Mouse (Mus musculus) left cerebral cortex, postnatal 36 days (tissue): ENCODE data around the gene Twsg1. TPM values are rescaled to one million over a fixed set of nuclear protein-coding genes. Genes with fewer than 3 reads are reported as not detected.
A peak's percentile ranks its signal among the peaks of the same experiment; 100 is the strongest.

Experiments
- DNase-seq, 2 experiments: peaks; one replicate each; pipeline ENCODE4 v3.0.0; 2021 to 2022; ENCODE audit warnings: low spot score in 2 of 2, mixed read lengths in 1 of 2
- intact Hi-C: fragments of 180-260 bp; cut with DNase I; formaldehyde crosslinking; loops from one replicate; pipeline ENCODE4 v1.15.1; 2025
- total RNA-seq, 2 experiments: library from RNA; stranded (reverse); gene quantifications; 2 replicates each; pipeline ENCODE4 v1.2.3; 2021

The Twsg1 gene
- total RNA-seq, 2 experiments from 2014 or later, result 23.4 to 24.5 TPM

DNA sequence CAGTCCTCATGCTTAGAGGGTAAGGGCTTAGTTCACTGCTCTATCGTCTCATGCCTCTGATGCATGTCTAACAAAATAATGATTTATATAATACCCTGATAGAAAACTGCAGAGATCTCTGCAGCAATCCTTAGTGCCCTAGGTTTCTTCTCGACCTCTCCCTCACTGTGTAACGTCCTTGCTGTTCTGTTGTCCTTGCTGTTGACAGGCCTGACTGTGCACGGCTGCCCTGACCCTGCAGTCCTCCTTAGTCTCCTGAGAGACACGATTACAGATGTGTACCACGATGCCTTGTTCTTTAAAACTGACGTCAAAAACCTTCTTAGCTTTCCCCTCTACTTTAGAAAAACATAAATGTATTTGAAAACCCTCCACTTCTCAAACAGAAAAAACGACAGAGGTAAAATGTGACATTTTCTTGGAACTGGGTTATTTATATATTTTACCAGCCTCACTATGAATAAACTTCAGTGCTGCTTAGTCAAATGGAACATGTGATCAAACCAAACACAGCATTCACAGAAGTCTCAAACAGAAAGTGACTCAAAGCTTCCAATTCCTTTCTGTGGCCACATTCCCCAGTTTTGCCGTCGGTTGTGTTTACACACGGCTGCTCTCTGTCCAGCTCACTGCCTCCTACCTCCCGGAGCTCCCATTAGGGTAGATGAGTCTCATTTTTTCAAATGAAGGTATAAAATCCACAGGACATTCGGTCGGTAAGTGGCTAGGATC, 11.4 kb downstream of the Twsg1 start:
- DNase-seq, result no peak
- intact Hi-C loops, result no loop called here

DNA sequence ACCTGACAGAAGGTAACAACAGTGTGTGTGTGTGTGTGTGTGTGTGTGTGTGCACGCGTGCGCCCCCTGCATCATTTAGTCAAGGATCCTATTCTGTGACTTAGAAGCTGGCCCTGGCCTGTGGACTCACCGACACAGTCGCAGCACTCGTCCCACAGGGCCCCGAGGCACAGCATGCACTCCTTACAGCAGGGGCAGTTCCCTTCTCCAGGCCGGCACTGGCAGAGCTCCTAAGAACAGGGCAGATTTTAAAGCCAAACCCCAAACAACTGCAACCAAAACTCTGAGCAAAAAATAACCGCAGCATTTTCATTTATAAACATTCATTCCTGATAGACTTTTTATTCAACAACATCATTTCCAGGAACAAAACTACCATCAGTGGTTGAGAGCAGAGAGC, 13.4 kb downstream of the Twsg1 start:
- DNase-seq, result no peak
- intact Hi-C loops, result no loop called here

DNA sequence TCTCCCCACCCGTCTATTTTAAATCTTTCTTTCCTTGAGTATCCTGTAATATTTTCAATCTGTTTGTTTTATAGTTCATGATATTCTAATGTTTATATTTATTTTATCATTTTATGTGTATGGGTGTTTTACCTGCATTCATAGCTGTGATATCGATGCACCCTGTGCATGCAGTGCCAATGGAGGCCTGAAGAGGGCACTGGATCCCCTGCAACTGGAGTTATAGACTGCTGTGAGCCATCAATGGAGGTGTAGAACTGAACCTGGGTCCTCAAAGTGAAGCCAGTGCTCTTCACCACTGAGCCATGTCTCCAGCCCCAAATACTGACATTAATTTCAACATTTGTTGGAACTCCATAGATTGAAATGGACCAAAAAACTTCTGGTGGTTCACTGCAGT, 17.3 kb downstream of the Twsg1 start:
- intact Hi-C loops, result no loop called here

DNA sequence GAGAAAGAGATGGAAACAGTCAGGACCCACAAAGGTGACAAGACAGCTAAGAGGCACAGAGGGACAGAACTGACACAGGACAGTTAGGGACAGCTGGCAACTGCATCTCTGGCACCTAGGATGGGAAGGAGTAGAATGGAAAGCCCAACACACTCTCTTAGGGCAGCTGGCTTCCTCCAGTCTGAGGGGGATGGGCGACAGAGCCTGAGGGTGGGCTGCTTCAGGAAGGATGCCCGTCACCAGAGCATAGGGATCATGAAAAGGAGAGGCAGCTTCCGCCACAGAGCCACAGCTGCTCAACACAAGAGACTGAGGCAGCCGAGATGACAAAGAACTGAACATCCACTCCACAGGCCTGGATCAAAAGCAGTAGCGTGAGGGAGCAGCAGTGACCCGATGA, 19.5 kb downstream of the Twsg1 start:
- no peak for DNase-seq
- intact Hi-C loops, result no loop called here

More for the DNA sequence above, 17.3 kb downstream of the Twsg1 start:
- DNase-seq, result no peak

DNA sequence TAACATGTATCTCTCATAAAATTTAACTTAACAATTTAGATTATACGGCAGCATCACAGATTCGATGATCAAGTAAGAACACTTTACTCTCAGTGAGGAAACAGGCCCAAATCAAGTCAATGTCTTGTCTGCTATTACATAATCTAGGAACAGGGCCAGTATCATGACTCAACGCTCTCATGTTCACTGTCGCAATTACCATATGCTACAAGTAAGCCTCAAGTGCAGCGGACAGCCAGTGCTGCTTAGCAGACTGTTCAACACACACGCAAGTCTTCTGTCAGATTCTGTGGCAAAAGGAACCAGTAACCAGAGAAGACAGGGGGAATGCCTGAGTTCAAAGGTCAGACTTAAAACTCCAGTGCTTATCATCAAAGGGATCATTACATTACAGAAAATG, 20.1 kb downstream of the Twsg1 start:
- intact Hi-C loops, result no loop called here

DNA sequence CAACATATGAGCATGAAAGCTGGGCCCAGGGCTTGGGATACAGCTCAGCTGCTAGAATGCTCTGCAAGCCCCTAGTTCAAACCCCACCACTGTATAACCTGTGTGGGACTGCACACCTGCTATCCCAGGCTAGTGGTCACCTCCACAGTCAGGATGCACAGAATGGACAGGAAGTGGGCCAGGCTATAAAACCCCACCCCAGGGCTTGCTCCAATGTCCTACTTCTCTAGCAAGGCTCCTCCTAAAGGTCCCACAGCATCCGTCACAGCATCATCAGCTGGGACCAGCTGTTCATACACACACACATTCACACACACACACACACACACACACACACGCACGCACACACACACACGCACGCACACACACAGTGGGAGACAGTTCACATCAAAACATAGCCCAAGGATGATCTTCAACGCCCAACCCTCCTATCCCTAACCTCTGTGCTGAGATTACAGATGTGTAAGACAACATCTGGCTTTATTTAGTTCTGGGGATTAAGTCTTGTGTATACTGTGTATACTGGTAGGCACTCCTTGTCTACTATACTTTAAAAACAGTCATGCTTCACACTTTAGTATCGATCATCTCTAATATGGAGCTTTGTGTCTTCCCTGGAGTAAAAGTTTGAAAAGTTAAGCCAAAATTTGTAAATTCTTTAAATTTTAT, 20.7 kb downstream of the Twsg1 start:
- intact Hi-C loops, result no loop called here
- DNase-seq, result no peak

More for the DNA sequence above, 20.1 kb downstream of the Twsg1 start:
- peak; percentile 38 to 57 for DNase-seq

DNA sequence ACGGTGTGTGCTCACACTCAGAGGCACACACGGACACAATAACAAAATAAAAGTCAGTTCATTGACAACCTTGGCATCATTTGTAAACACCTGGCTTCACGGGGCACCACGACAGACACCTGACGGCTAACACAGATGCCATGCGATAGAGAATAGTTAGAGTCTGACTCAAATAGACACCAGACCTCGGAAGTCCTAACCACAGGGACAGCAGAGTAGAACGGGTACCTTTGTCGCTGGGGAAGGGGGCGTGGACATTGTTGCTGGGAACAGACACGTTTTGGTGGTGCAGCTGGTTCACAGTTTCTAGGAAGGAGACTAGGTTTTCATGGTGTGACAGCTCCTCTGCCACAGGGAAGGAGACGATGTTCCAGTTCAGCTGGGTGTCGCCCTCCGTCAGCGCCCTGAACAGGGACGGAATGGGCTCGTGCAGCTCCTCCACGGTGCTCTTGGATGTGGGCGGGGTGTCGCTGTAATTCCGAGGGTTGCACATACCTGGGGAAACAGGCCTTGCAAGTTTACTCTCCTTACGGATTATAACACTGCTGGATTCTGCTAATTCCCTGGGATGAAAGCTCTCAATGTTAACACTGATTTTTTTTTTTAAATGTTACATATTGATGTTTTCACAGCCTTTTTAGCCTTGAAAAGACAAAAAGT, 21.6 kb downstream of the Twsg1 start:
- no peak for DNase-seq
- intact Hi-C loops, result no loop called here

DNA sequence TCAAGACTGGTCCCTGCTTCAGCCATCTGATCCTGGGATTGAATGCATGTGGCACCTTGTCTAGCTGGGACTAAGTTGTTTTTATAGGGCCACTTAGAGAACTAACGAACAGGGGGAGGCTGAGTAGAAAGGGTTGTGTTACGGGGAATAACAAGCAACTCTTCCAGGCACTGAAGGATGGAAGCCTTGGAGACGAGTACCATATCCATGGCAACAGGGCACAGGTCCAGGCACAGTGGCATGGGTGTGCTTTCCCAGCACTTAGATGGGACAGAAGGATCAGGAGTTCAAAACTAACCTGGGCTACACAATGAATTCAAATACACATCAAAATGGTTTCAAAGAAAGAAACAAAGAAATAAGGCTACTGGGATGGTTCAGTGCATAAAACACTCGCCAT, 23.9 kb downstream of the Twsg1 start:
- intact Hi-C loops, result no loop called here
- peak in 1 of 2 experiments; percentile 31 for DNase-seq

DNA sequence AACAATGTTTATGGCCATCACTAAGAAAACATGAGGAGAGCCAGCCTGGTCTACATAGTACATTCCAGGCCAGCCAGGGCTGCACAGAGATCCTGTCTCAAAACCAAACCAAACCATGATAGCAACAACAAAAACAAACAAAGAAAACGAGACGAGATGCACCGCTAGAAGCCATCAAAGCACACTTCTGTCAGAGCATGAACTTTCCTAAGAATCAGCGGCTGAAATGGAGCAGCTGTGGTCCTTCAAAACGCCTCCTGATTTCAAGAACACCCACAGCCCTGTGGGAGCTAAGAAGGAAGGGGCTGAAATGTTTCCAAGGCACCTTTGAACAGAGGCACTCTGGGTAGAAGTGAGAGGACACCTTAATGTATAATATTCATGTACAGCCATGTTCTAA, 26.8 kb downstream of the Twsg1 start:
- DNase-seq, result no peak
- intact Hi-C loops, result no loop called here

DNA sequence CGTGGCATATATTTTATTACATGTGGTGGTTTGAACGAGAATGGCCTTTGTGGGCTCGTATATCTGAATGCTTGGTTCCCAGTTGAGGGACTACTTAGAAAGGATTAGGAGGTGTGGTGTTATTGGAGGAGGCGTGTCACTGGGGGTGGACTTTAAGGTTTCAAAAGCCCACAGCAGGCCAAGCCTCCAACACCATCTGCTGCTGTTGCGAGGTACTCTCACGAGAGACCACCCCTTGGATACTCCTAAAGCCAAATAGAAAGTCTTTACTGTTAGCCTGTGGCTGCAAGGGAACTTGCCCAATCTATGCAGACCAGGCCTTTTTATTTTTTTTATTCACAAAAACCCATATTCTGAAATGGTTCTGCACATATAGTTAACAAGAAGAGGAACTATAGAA, 29.1 kb downstream of the Twsg1 start:
- no peak for DNase-seq
- intact Hi-C loops, result no loop called here

DNA sequence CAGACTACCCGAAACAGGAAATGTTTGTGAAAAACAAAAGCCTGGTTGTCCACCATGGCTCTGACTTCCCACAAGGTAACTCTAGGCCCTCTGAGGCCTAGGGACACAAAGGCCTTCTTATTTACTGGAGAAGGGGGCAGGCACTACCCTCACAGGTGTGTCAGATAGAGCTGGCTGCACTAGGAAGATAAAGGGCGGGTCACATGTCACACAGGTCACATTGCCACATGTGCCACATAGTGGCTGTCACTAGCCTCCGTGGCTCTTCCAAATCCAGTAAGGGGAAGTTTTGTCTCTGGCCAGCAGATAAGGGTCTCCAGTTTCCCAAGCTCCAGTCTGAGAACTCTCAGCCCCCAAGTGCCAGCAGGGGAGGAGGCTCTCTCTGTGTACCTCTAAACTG, 31.8 kb downstream of the Twsg1 start:
- no peak for DNase-seq
- intact Hi-C loops, result no loop called here

DNA sequence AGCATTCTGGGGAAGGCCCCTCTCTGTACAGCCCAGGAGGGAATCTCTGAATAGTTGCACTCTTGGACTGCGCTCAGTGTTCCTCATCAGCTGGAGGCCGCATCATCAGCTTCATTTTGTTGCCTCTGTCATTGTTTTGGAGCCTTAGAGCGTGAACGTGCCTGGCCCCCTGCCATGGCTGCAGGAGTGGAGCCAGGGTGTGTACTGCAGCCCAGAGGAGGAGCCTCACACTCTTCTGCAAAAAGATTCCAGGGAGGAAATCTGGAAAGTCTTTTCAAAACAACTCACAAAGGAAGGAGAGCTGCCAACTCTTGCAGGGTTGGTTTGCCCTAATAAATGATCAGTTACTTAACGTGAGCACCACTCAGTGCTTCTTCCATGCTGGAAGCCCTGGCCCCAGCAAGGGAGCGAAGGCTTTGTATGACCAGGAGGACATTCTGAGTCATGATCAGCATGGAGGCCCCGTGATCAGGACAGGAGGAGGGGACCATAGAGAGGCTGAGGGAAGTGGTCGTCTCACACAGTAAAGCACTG, 34.8 kb downstream of the Twsg1 start:
- intact Hi-C loops, result no loop called here
- DNase-seq, result peak; percentile 71 to 75

DNA sequence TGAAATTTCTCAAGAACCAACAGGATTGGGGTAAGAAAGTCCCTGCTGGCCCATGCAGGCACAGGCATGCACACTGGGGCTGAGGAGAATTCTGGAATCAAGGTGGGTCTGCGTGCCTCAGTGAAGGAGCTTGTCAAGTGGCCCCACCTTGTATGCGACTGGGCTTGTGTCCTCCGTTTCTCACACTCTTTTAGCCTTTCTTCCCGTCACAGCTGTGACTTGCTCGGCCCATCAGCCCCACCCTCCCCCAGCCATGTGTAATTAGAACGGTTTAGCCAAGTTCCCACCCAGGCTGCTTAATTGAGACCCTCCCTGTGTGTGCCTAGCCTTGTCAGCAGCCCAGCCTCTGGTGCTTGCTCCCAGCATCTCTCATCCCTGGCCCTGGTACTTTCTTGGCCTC, 36.9 kb downstream of the Twsg1 start:
- intact Hi-C loops, result no loop called here
- DNase-seq, result no peak

DNA sequence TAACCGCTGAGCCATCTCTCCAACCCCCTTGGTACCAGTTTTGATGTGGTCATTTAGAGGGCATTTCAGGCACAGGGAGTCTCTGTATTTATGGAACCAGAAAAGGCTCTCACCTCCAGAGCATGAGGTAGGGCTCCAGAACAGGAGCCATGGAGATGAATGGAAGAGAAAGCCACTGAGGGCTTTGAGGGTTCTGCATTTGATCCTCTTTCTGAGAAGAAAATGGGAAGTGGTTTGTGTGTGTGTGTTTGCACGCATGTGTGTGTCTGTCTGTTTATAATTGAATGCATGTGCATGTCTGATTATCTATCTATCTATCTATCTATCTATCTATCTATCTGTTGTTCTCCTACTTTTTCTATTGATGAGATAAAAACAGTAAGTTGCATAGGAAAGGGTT, 38.8 kb downstream of the Twsg1 start:
- intact Hi-C loops, result no loop called here
- DNase-seq, result no peak

DNA sequence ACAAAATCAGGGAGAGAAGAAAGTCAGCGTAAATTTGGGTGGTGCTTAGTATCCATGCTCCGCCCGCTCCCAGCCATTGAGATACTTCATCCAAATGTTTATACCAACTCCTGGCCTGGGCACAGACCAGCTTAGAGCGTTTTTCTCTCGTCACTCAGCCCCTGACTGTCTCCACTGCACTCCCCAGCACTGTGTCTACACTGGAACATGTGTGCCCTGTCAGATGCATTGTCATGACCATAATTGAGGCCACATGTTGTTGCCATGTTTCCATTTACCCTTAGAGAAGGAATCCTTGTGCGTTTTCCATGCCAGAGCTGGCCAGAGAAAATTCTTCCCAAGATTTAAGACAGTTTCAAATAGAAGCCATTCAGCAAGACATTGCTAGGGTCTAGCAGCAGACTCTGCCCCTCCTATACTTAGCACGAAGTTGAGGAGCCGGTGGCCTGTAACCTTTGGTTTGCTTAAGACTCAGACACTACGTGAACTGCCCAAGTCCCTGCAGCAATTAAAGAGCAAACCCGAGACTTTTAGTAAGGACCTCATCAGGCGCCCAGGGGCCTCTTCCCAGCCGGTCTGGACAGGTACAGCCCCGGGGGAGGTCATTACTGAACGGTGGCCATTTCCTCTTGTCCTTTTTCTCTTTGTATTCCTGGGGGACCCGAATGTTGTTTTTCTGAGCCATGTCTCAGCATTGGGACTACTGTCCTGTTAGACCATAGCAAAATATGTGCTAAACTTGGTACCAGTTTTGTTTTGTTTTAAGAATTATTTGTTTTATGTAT, 39.5 kb downstream of the Twsg1 start:
- no peak for DNase-seq

DNA sequence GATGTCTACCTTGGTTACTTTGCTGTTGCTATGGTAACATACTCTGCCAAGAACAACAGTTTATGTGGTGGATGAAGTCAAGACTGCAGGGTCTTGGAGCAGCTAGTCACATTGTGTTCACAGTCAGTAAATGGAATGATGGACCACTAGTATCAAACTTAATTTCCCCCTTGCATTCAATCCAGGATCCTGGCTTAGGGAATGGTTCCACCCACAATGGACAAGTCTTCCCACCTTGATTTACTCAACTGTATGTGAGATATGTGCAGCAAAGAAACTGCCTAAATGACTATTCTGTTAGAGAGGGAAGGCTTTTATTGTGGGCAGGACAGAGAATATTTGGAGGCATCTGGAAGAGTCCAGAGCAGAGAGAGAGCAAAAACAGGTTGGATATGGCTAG, 42.8 kb downstream of the Twsg1 start:
- DNase-seq, result no peak
- intact Hi-C loops, result no loop called here

More for the DNA sequence above, 39.5 kb downstream of the Twsg1 start:
- intact Hi-C loops, result no loop called here

DNA sequence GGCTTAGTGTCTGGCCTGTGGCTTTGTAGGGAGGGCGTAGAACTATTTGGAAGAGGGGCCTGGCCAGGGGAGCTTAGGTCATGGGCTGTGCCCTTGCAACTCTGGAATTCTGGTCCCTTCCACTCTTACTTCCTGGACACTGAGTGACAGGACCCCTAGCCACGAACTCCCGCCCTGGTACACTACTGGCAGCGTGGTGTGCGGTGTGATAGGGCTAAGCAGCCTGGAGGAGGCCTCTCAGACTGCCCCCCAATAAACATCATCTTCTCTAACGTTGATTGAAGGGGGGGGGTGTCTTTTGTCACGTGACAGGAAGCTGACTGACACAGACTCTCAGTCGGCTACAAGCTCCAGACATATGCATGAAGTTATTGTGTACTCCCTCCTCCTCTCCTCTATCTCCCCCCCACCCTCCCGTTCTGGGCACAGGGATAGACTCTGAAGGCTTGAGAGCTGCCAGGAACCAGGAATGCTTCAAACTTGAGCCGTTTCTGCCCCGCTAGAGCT, 44.1 kb downstream of the Twsg1 start:
- intact Hi-C loops, result loop anchor here (1.0 kb wide), 1 partner anchor 43 kb away; no protein-coding TSS in a partner anchor
- DNase-seq, result no peak

DNA sequence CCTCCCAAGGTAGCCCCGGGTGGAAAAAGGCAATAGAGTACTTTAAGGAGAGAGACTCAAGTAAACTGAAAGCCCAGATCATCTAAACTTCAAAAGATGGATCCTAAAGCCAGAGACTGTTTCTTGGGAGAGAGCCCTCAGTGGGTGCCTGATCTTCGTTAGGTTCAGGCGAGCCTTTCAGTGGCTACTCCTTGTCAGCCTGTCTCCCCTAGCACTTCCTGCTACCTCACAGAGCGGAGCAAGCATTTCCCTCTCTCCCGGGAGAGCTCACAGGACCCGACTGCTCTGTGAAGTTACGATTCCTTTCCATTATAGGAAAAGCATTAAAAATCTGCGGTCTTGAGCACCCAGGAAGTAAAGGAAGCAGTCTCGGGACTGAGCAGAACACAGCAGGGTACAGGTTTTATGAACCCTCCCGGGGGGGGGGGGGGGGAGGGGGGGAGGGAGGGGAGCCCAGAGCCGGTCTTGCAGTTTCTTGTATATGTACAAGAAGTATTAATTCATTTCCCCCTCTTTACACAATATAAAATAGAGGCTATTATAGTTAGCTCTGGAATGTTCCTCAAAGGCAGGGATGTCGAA, 44.6 kb downstream of the Twsg1 start:
- no peak for DNase-seq
- intact Hi-C loops, result loop anchor here (1.0 kb wide), 1 partner anchor 44 kb away; no protein-coding TSS in a partner anchor

DNA sequence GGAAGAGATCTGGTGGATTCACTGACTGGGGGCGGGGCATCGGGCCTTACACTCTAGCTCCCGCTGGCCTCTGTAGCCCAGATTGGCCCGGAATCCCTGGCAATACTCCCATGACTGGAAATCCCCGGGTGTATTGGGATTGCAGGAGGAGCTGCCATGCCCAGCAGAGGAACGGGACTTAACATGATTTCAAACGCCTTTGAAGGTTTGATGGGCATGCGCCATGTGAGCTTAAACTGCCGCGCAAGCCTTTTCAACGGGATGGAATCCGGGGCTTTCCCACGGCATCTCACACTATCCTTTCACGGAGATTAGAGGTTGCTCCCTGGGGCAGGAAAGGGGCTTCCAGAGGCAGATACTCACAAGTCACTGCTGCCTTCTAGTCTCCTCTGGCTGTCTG, 45.8 kb downstream of the Twsg1 start:
- intact Hi-C loops, result no loop called here
- no peak for DNase-seq
